Mouse (Mus musculus): ENCODE data around the gene Eya2. TPM values are rescaled to one million over a fixed set of nuclear protein-coding genes. Genes with fewer than 3 reads are reported as not detected.
A peak's percentile ranks its signal among the peaks of the same experiment; 100 is the strongest.
"Not testable (repeated sequence)": the region's sequence is repeated elsewhere in the genome, so short reads cannot be mapped to it uniquely, and the experiment has no call there.

The Eya2 gene
- polyA plus RNA-seq (2015; fragmentation: Nextera tagmentation; extraction: Ambion mirVana) = 2.2 and 3.2 TPM in 2 replicates

GRCm38 (mm10) chr2:165594907-165595675 is at the start of gene Eya2:
Eya2 (plus strand) TSS chr2:165595032.
- Histone ChIP-seq H3K36me3 (no peaks in the 10 kb centered on the region), H3K9me3 (no peaks in the 10 kb centered on the region), H3K4me1 (peaks cover 18% of the 10 kb centered on the region), H3K4me2 (peak within 1 kb of the TSS; percentile 91), H3K27me3 (peaks cover 63% of the 10 kb centered on the region), H3K27ac (no peak within 1 kb of the TSS), H3K9ac (peak within 1 kb of the TSS; percentile 38), H3K4me3 (peak within 1 kb of the TSS; percentile 53)
- WGBS = under 1% methylated on average over 67 of the region's 83 CpGs
- peak; percentile 52; the same call in 1 of the 2 replicates for ATAC-seq (ENCODE audit: borderline replicate concordance, extremely low read depth, low FRiP score, low TSS enrichment)

- ATAC-seq (ENCODE audit: borderline replicate concordance, extremely low read depth, low FRiP score, low TSS enrichment) = no peak
- Histone ChIP-seq H3K36me3 (no peaks in the 10 kb centered on the region), H3K4me1 (no peaks in the 10 kb centered on the region), H3K9me3 (no peaks in the 10 kb centered on the region), H3K27me3 (no peaks in the 10 kb centered on the region), H3K27ac (no peak overlapping the region), H3K4me2 (no peak overlapping the region), H3K9ac (no peak overlapping the region), H3K4me3 (no peak overlapping the region)
- 89% methylated on average over 2 of the region's 2 CpGs for WGBS
Observed at GRCm38 (mm10) chr2:165545687-165546086, 49.1 kb upstream of the Eya2 start.

GRCm38 (mm10) chr2:165546341-165546740 is 48.5 kb upstream of the Eya2 start:
- no peak overlapping the region for H3K9ac ChIP-seq
- H3K9me3 ChIP-seq = no peaks in the 10 kb centered on the region
- H3K4me1 ChIP-seq = no peaks in the 10 kb centered on the region
- ATAC-seq (ENCODE audit: borderline replicate concordance, extremely low read depth, low FRiP score, low TSS enrichment) = no peak
- H3K27me3 ChIP-seq = no peaks in the 10 kb centered on the region
- no peak overlapping the region for H3K4me2 ChIP-seq
- no peak overlapping the region for H3K4me3 ChIP-seq
- no peaks in the 10 kb centered on the region for H3K36me3 ChIP-seq
- 42% methylated on average over 8 of the region's 8 CpGs for WGBS
- H3K27ac ChIP-seq = no peak overlapping the region

GRCm38 (mm10) chr2:165547410-165547809 is 47.4 kb upstream of the Eya2 start:
- no peak for ATAC-seq (ENCODE audit: borderline replicate concordance, extremely low read depth, low FRiP score, low TSS enrichment)
- H3K4me1 ChIP-seq = no peaks in the 10 kb centered on the region
- H3K27ac ChIP-seq = no peak overlapping the region
- no peaks in the 10 kb centered on the region for H3K9me3 ChIP-seq
- no peaks in the 10 kb centered on the region for H3K36me3 ChIP-seq
- H3K4me3 ChIP-seq = no peak overlapping the region
- H3K9ac ChIP-seq = no peak overlapping the region
- WGBS = 41% methylated on average over 9 of the region's 9 CpGs
- no peak overlapping the region for H3K4me2 ChIP-seq
- no peaks in the 10 kb centered on the region for H3K27me3 ChIP-seq

GRCm38 (mm10) chr2:165548627-165549026 is 46.2 kb upstream of the Eya2 start:
- Histone ChIP-seq H3K9ac (no peak overlapping the region), H3K4me3 (no peak overlapping the region), H3K4me1 (no peaks in the 10 kb centered on the region), H3K9me3 (no peaks in the 10 kb centered on the region), H3K4me2 (no peak overlapping the region), H3K27ac (no peak overlapping the region), H3K27me3 (no peaks in the 10 kb centered on the region), H3K36me3 (no peaks in the 10 kb centered on the region)
- no peak for ATAC-seq (ENCODE audit: borderline replicate concordance, extremely low read depth, low FRiP score, low TSS enrichment)
- 68% methylated on average over 6 of the region's 6 CpGs for whole genome bisulfite sequencing

- not testable (repeated sequence) for H3K9me3 ChIP-seq; ATAC-seq (ENCODE audit: borderline replicate concordance, extremely low read depth, low FRiP score, low TSS enrichment); H3K4me2 ChIP-seq; H3K27ac ChIP-seq; H3K4me3 ChIP-seq; H3K36me3 ChIP-seq; H3K9ac ChIP-seq; H3K4me1 ChIP-seq; H3K27me3 ChIP-seq
- 70% methylated on average over 7 of the region's 7 CpGs for WGBS
Observed at GRCm38 (mm10) chr2:165550410-165550809, 44.4 kb upstream of the Eya2 start.

GRCm38 (mm10) chr2:165554066-165554465 is 40.8 kb upstream of the Eya2 start:
- H3K9me3 ChIP-seq = no peaks in the 10 kb centered on the region
- no peak overlapping the region for H3K9ac ChIP-seq
- ATAC-seq (ENCODE audit: borderline replicate concordance, extremely low read depth, low FRiP score, low TSS enrichment) = no peak
- H3K4me2 ChIP-seq = no peak overlapping the region
- H3K4me3 ChIP-seq = no peak overlapping the region
- H3K27ac ChIP-seq = no peak overlapping the region
- H3K36me3 ChIP-seq = no peaks in the 10 kb centered on the region
- no peaks in the 10 kb centered on the region for H3K4me1 ChIP-seq
- no peaks in the 10 kb centered on the region for H3K27me3 ChIP-seq
- WGBS = 65% methylated on average over 9 of the region's 9 CpGs

GRCm38 (mm10) chr2:165557278-165557677 is 37.6 kb upstream of the Eya2 start:
- ATAC-seq (ENCODE audit: borderline replicate concordance, extremely low read depth, low FRiP score, low TSS enrichment) = no peak
- Histone ChIP-seq H3K4me1 (no peaks in the 10 kb centered on the region), H3K4me3 (no peak overlapping the region), H3K27ac (no peak overlapping the region), H3K9me3 (no peaks in the 10 kb centered on the region), H3K36me3 (no peaks in the 10 kb centered on the region), H3K27me3 (peaks cover 5% of the 10 kb centered on the region; the same call in 1 of the 2 replicates), H3K4me2 (no peak overlapping the region), H3K9ac (no peak overlapping the region)
- 77% methylated on average over 7 of the region's 7 CpGs for WGBS

- H3K4me3 ChIP-seq = no peak overlapping the region
- H3K9ac ChIP-seq = no peak overlapping the region
- peak overlapping the region; percentile 16; the same call in 1 of the 2 replicates for H3K4me2 ChIP-seq
- ATAC-seq (ENCODE audit: borderline replicate concordance, extremely low read depth, low FRiP score, low TSS enrichment) = no peak
- H3K9me3 ChIP-seq = no peaks in the 10 kb centered on the region
- H3K27ac ChIP-seq = no peak overlapping the region
- 0 out of 2 replicates have a peak, but pooled peaks cover 6% of the 10 kb centered on the region for H3K4me1 ChIP-seq
- peaks cover 21% of the 10 kb centered on the region for H3K27me3 ChIP-seq
- H3K36me3 ChIP-seq = no peaks in the 10 kb centered on the region
- 35% methylated on average over 11 of the region's 11 CpGs for WGBS
Observed at GRCm38 (mm10) chr2:165558916-165559315, 35.9 kb upstream of the Eya2 start.

- H3K9me3 ChIP-seq = no peaks in the 10 kb centered on the region
- no peak overlapping the region for H3K4me2 ChIP-seq
- WGBS = 13% methylated on average over 11 of the region's 11 CpGs
- 0 out of 2 replicates have a peak, but pooled peaks cover 6% of the 10 kb centered on the region for H3K4me1 ChIP-seq
- no peak overlapping the region for H3K4me3 ChIP-seq
- no peak overlapping the region for H3K9ac ChIP-seq
- no peak for ATAC-seq (ENCODE audit: borderline replicate concordance, extremely low read depth, low FRiP score, low TSS enrichment)
- no peaks in the 10 kb centered on the region for H3K36me3 ChIP-seq
- H3K27ac ChIP-seq = no peak overlapping the region
- H3K27me3 ChIP-seq = peaks cover 28% of the 10 kb centered on the region
Observed at GRCm38 (mm10) chr2:165559506-165560235, 35.2 kb upstream of the Eya2 start.

GRCm38 (mm10) chr2:165561861-165562260 is 33.0 kb upstream of the Eya2 start:
- ATAC-seq (ENCODE audit: borderline replicate concordance, extremely low read depth, low FRiP score, low TSS enrichment) = no peak
- no peak overlapping the region for H3K4me3 ChIP-seq
- no peak overlapping the region for H3K9ac ChIP-seq
- no peak overlapping the region for H3K4me2 ChIP-seq
- H3K27ac ChIP-seq = no peak overlapping the region
- no peaks in the 10 kb centered on the region for H3K9me3 ChIP-seq
- H3K4me1 ChIP-seq = 0 out of 2 replicates have a peak, but pooled peaks cover 6% of the 10 kb centered on the region
- H3K27me3 ChIP-seq = peaks cover 40% of the 10 kb centered on the region
- no peaks in the 10 kb centered on the region for H3K36me3 ChIP-seq
- WGBS = 81% methylated on average over 6 of the region's 6 CpGs
